Mouse (Mus musculus) stomach, embryonic 15.5 days (tissue): ENCODE measurements around the gene Fbxl17. TPM values are rescaled to one million over a fixed set of nuclear protein-coding genes. Genes with fewer than 3 reads are reported as not detected.

Experiments
- ATAC-seq: fragments of 200-750 bp; cut with Nextera tagmentation; 2 replicates; pipeline ENCODE4 v1.8.0; 2017; ENCODE audit warnings: low read depth, moderate number of reproducible peaks, moderate TSS enrichment; ENCODE audit not compliant: insufficient read depth, low FRiP score
- H3K27ac ChIP-seq: fragments of 300-500 bp; sonication (generic); 2 replicates; pipeline ENCODE4 v1.5.1; 2015; ENCODE audit warnings: mild to moderate bottlenecking, inconsistent platforms
- H3K27me3 ChIP-seq: fragments of 300-500 bp; sonication (generic); replicated peaks from 2 replicates; pipeline ENCODE4 v1.6.1; 2015; ENCODE audit warnings: inconsistent platforms
- H3K36me3 ChIP-seq: fragments of 300-500 bp; sonication (generic); 2 replicates; pipeline ENCODE4 v1.6.1; 2015; ENCODE audit warnings: inconsistent platforms
- H3K4me1 ChIP-seq: fragments of 300-500 bp; sonication (generic); 2 replicates; pipeline ENCODE4 v1.6.1; 2015; ENCODE audit warnings: inconsistent platforms
- H3K4me2 ChIP-seq: fragments of 300-500 bp; sonication (generic); 2 replicates; pipeline ENCODE4 v1.6.1; 2015; ENCODE audit warnings: mild to moderate bottlenecking, inconsistent platforms
- H3K4me3 ChIP-seq: fragments of 300-500 bp; sonication (generic); replicated peaks from 2 replicates; pipeline ENCODE4 v1.5.1; 2015; ENCODE audit warnings: inconsistent platforms
- H3K9ac ChIP-seq: fragments of 300-500 bp; sonication (generic); 2 replicates; pipeline ENCODE4 v1.6.1; 2015; ENCODE audit warnings: inconsistent platforms
- H3K9me3 ChIP-seq: fragments of 300-500 bp; sonication (generic); 2 replicates; pipeline ENCODE4 v1.6.1; 2016; ENCODE audit warnings: inconsistent platforms
- WGBS: fragments of 180-500 bp; shearing (Covaris S2); methylation state at CpG from one replicate; pipeline ENCODE4 v1.1.7; 2015; 5-methylcytosine and 5-hydroxymethylcytosine counted together
- polyA plus RNA-seq: library from polyadenylated mRNA; unstranded; fragments of >200 nt; fragmentation: Nextera tagmentation; extraction: Ambion mirVana; gene quantifications from 2 replicates; pipeline ENCODE4 v1.2.1, GENCODE M21; 2015

Gene Fbxl17
- polyA plus RNA-seq, 1 experiment from 2014 or later = 5.9 TPM

- Histone ChIP-seq H3K4me1 (no peaks in the 10 kb centered on the region), H3K36me3 (no peaks in the 10 kb centered on the region), H3K27ac (no peak overlapping the region), H3K4me2 (no peak overlapping the region), H3K27me3 (no peaks in the 10 kb centered on the region), H3K9ac (no peak overlapping the region), H3K9me3 (no peaks in the 10 kb centered on the region), H3K4me3 (no peak overlapping the region)
- WGBS = 46% methylated on average over 2 of the region's 2 CpGs
- ATAC-seq = no peak
These were observed 404.3 kb downstream of the Fbxl17 start for GRCm38 (mm10) chr17:63095553-63095952.

- H3K9me3 ChIP-seq = no peaks in the 10 kb centered on the region
- ATAC-seq = no peak
- no peak overlapping the region for H3K4me2 ChIP-seq
- no peak overlapping the region for H3K4me3 ChIP-seq
- WGBS = 65% methylated on average over 4 of the region's 4 CpGs
- no peaks in the 10 kb centered on the region for H3K4me1 ChIP-seq
- no peaks in the 10 kb centered on the region for H3K27me3 ChIP-seq
- no peak overlapping the region for H3K9ac ChIP-seq
- no peak overlapping the region for H3K27ac ChIP-seq
- no peaks in the 10 kb centered on the region for H3K36me3 ChIP-seq
These were observed 404.8 kb downstream of the Fbxl17 start for GRCm38 (mm10) chr17:63095017-63095416.

GRCm38 (mm10) chr17:63093184-63093583 is 406.6 kb downstream of the Fbxl17 start:
- H3K4me1 ChIP-seq = no peaks in the 10 kb centered on the region
- WGBS = 73% methylated on average over 4 of the region's 4 CpGs
- H3K27me3 ChIP-seq = no peaks in the 10 kb centered on the region
- H3K9me3 ChIP-seq = no peaks in the 10 kb centered on the region
- no peak overlapping the region for H3K4me3 ChIP-seq
- H3K27ac ChIP-seq = no peak overlapping the region
- H3K36me3 ChIP-seq = no peaks in the 10 kb centered on the region
- H3K4me2 ChIP-seq = no peak overlapping the region
- H3K9ac ChIP-seq = no peak overlapping the region
- no peak for ATAC-seq

GRCm38 (mm10) chr17:63092774-63093173 is 407.0 kb downstream of the Fbxl17 start:
- no peaks in the 10 kb centered on the region for H3K4me1 ChIP-seq
- H3K36me3 ChIP-seq = no peaks in the 10 kb centered on the region
- no peaks in the 10 kb centered on the region for H3K9me3 ChIP-seq
- H3K4me2 ChIP-seq = no peak overlapping the region
- H3K27me3 ChIP-seq = no peaks in the 10 kb centered on the region
- 78% methylated on average over 6 of the region's 6 CpGs for WGBS
- H3K4me3 ChIP-seq = no peak overlapping the region
- H3K27ac ChIP-seq = no peak overlapping the region
- H3K9ac ChIP-seq = no peak overlapping the region
- ATAC-seq = no peak

- Histone ChIP-seq H3K4me1 (no peaks in the 10 kb centered on the region), H3K9ac (no peak overlapping the region), H3K27ac (no peak overlapping the region), H3K4me3 (no peak overlapping the region), H3K9me3 (no peaks in the 10 kb centered on the region), H3K27me3 (no peaks in the 10 kb centered on the region), H3K36me3 (no peaks in the 10 kb centered on the region), H3K4me2 (no peak overlapping the region)
- 74% methylated on average over 3 of the region's 3 CpGs for WGBS
- no peak for ATAC-seq
These were observed 409.7 kb downstream of the Fbxl17 start for GRCm38 (mm10) chr17:63090112-63090511.

GRCm38 (mm10) chr17:63087265-63087664 is 412.6 kb downstream of the Fbxl17 start:
- no peak overlapping the region for H3K4me2 ChIP-seq
- no peaks in the 10 kb centered on the region for H3K27me3 ChIP-seq
- H3K9me3 ChIP-seq = no peaks in the 10 kb centered on the region
- H3K4me1 ChIP-seq = no peaks in the 10 kb centered on the region
- 79% methylated on average over 10 of the region's 10 CpGs for WGBS
- no peak overlapping the region for H3K9ac ChIP-seq
- no peak overlapping the region for H3K4me3 ChIP-seq
- ATAC-seq = no peak
- H3K27ac ChIP-seq = no peak overlapping the region
- no peaks in the 10 kb centered on the region for H3K36me3 ChIP-seq

- no peak overlapping the region for H3K9ac ChIP-seq
- ATAC-seq = no peak
- no peaks in the 10 kb centered on the region for H3K9me3 ChIP-seq
- H3K4me3 ChIP-seq = no peak overlapping the region
- no peaks in the 10 kb centered on the region for H3K4me1 ChIP-seq
- H3K27me3 ChIP-seq = no peaks in the 10 kb centered on the region
- WGBS = 72% methylated on average over 3 of the region's 3 CpGs
- H3K27ac ChIP-seq = no peak overlapping the region
- no peaks in the 10 kb centered on the region for H3K36me3 ChIP-seq
- H3K4me2 ChIP-seq = no peak overlapping the region
These were observed 413.3 kb downstream of the Fbxl17 start for GRCm38 (mm10) chr17:63086526-63086925.

- no peaks in the 10 kb centered on the region for H3K36me3 ChIP-seq
- WGBS = 87% methylated on average over 6 of the region's 6 CpGs
- no peaks in the 10 kb centered on the region for H3K9me3 ChIP-seq
- H3K4me2 ChIP-seq = no peak overlapping the region
- H3K9ac ChIP-seq = no peak overlapping the region
- H3K27ac ChIP-seq = no peak overlapping the region
- H3K4me3 ChIP-seq = no peak overlapping the region
- no peaks in the 10 kb centered on the region for H3K4me1 ChIP-seq
- no peaks in the 10 kb centered on the region for H3K27me3 ChIP-seq
- no peak for ATAC-seq
These were observed 414.6 kb downstream of the Fbxl17 start for GRCm38 (mm10) chr17:63085227-63085626.

GRCm38 (mm10) chr17:63079087-63079486 is 420.7 kb downstream of the Fbxl17 start:
- ATAC-seq = no peak

GRCm38 (mm10) chr17:63077509-63077908 is 422.3 kb downstream of the Fbxl17 start:
- H3K27me3 ChIP-seq = no peaks in the 10 kb centered on the region
- no peaks in the 10 kb centered on the region for H3K9me3 ChIP-seq
- no peak for ATAC-seq
- H3K9ac ChIP-seq = no peak overlapping the region
- H3K4me1 ChIP-seq = 0 out of 2 replicates have a peak, but pooled peaks cover 4% of the 10 kb centered on the region
- no peak overlapping the region for H3K27ac ChIP-seq
- 0 out of 2 replicates have a peak overlapping the region, but pooled peaks have one; percentile 1 for H3K4me2 ChIP-seq
- no peaks in the 10 kb centered on the region for H3K36me3 ChIP-seq
- WGBS = 52% methylated on average over 5 of the region's 5 CpGs
- H3K4me3 ChIP-seq = no peak overlapping the region

More at GRCm38 (mm10) chr17:63079087-63079486, 420.7 kb downstream of the Fbxl17 start:
- Histone ChIP-seq H3K4me1 (0 out of 2 replicates have a peak, but pooled peaks cover 4% of the 10 kb centered on the region), H3K4me2 (no peak overlapping the region), H3K27ac (no peak overlapping the region), H3K9ac (no peak overlapping the region), H3K36me3 (no peaks in the 10 kb centered on the region), H3K9me3 (no peaks in the 10 kb centered on the region), H3K27me3 (no peaks in the 10 kb centered on the region), H3K4me3 (no peak overlapping the region)
- 86% methylated on average over 5 of the region's 5 CpGs for WGBS

- WGBS = 22% methylated on average over 8 of the region's 8 CpGs
- no peak for ATAC-seq
- 0 out of 2 replicates have a peak, but pooled peaks cover 4% of the 10 kb centered on the region for H3K4me1 ChIP-seq
- H3K4me2 ChIP-seq = no peak overlapping the region
- H3K9me3 ChIP-seq = no peaks in the 10 kb centered on the region
- no peaks in the 10 kb centered on the region for H3K36me3 ChIP-seq
- H3K4me3 ChIP-seq = no peak overlapping the region
- H3K9ac ChIP-seq = no peak overlapping the region
- no peaks in the 10 kb centered on the region for H3K27me3 ChIP-seq
- H3K27ac ChIP-seq = no peak overlapping the region
These were observed 423.2 kb downstream of the Fbxl17 start for GRCm38 (mm10) chr17:63076661-63077060.

GRCm38 (mm10) chr17:63076037-63076426 is 423.8 kb downstream of the Fbxl17 start:
- 58% methylated on average over 8 of the region's 8 CpGs for WGBS
- Histone ChIP-seq H3K27ac (no peak overlapping the region), H3K9me3 (no peaks in the 10 kb centered on the region), H3K36me3 (no peaks in the 10 kb centered on the region), H3K27me3 (no peaks in the 10 kb centered on the region), H3K4me1 (0 out of 2 replicates have a peak, but pooled peaks cover 4% of the 10 kb centered on the region), H3K4me3 (no peak overlapping the region), H3K9ac (no peak overlapping the region), H3K4me2 (no peak overlapping the region)
- no peak for ATAC-seq
